Mouse (Mus musculus) heart, embryonic 11.5 days (tissue): ENCODE measurements around the gene 1700001P01Rik. TPM values are rescaled to one million over a fixed set of nuclear protein-coding genes. Genes with fewer than 3 reads are reported as not detected.

Source experiments
- ATAC-seq: fragments of 200-750 bp; cut with Nextera tagmentation; replicated peaks from 2 replicates; pipeline ENCODE4 v1.8.0; 2017; ENCODE audit warnings: moderate library complexity; ENCODE audit not compliant: insufficient number of reproducible peaks, low FRiP score, low TSS enrichment
- H3K27ac ChIP-seq: fragments of 300-500 bp; sonication (generic); 2 replicates; pipeline ENCODE4 v1.5.1; 2014; ENCODE audit warnings: mild to moderate bottlenecking, low read depth, low read length
- H3K27me3 ChIP-seq: fragments of 300-500 bp; sonication (generic); 2 replicates; pipeline ENCODE4 v1.6.1; 2014; ENCODE audit warnings: mild to moderate bottlenecking, low read length, mixed read lengths; ENCODE audit not compliant: control insufficient read depth, insufficient read depth
- H3K36me3 ChIP-seq: fragments of 300-500 bp; sonication (generic); 2 replicates; pipeline ENCODE4 v1.6.1; 2014; ENCODE audit warnings: mild to moderate bottlenecking, low read length, moderate library complexity, mixed read lengths; ENCODE audit not compliant: control insufficient read depth, insufficient read depth
- H3K4me1 ChIP-seq: fragments of 300-500 bp; sonication (generic); 2 replicates; pipeline ENCODE4 v1.6.1; 2014; ENCODE audit warnings: low read length; ENCODE audit not compliant: control insufficient read depth, insufficient read depth
- H3K4me2 ChIP-seq: fragments of 300-500 bp; sonication (generic); 2 replicates; pipeline ENCODE4 v1.6.1; 2014; ENCODE audit warnings: mild to moderate bottlenecking, moderate library complexity
- H3K4me3 ChIP-seq: fragments of 300-500 bp; sonication (generic); 2 replicates; pipeline ENCODE4 v1.5.1; 2014; ENCODE audit warnings: low read depth, low read length
- H3K9ac ChIP-seq: fragments of 300-500 bp; sonication (generic); 2 replicates; pipeline ENCODE4 v1.6.1; 2014; ENCODE audit warnings: mild to moderate bottlenecking, low read depth, low read length, moderate library complexity
- H3K9me3 ChIP-seq: fragments of 300-500 bp; sonication (generic); replicated peaks from 2 replicates; pipeline ENCODE4 v1.6.1; 2016; ENCODE audit warnings: low read length; ENCODE audit not compliant: control insufficient read depth
- WGBS: fragments of 180-500 bp; shearing (Covaris S2); extraction: QIAGEN DNeasy Blood & Tissue Kit; methylation state at CpG from one replicate; pipeline ENCODE4 v1.1.7; 2014; ENCODE audit not compliant: insufficient replicate concordance; 5-methylcytosine and 5-hydroxymethylcytosine counted together
- polyA plus RNA-seq: library from polyadenylated mRNA; unstranded; fragments of >200 nt; fragmentation: Nextera tagmentation; extraction: Ambion mirVana; gene quantifications from 2 replicates; pipeline ENCODE4 v1.2.1, GENCODE M21; 2014

Gene 1700001P01Rik
- polyA plus RNA-seq, 1 experiment from 2014 or later = not detected

DNA sequence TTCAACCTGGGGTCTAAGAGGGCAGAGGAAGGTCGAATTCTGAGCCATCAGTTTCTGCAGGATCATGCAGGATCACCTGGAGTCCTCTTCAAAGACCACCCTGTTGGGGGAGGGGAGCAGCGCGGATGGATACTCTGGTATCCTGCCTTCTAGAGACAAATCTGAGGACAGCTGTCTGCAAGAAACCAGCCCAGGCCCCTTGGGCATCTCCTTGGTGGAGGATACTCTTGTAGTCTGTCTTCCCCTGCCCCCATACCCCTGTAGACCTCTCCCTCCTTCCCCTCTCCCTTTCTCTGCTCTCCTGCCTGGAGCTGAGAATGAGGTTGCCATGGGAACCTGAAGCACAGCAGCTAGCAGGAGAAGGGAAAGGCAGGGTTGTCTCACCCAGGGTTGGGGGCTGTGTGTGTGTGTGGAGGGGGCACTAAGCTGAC is 36.8 kb upstream of the 1700001P01Rik start:
- Histone ChIP-seq H3K27me3 (no peaks in the 10 kb centered on the region), H3K36me3 (no peaks in the 10 kb centered on the region), H3K9me3 (no peaks in the 10 kb centered on the region), H3K9ac (no peak overlapping the region), H3K4me3 (no peak overlapping the region), H3K27ac (no peak overlapping the region), H3K4me1 (peaks cover 73% of the 10 kb centered on the region), H3K4me2 (no peak overlapping the region)
- ATAC-seq = no peak
- WGBS = 56% methylated on average over 3 of the region's 3 CpGs

DNA sequence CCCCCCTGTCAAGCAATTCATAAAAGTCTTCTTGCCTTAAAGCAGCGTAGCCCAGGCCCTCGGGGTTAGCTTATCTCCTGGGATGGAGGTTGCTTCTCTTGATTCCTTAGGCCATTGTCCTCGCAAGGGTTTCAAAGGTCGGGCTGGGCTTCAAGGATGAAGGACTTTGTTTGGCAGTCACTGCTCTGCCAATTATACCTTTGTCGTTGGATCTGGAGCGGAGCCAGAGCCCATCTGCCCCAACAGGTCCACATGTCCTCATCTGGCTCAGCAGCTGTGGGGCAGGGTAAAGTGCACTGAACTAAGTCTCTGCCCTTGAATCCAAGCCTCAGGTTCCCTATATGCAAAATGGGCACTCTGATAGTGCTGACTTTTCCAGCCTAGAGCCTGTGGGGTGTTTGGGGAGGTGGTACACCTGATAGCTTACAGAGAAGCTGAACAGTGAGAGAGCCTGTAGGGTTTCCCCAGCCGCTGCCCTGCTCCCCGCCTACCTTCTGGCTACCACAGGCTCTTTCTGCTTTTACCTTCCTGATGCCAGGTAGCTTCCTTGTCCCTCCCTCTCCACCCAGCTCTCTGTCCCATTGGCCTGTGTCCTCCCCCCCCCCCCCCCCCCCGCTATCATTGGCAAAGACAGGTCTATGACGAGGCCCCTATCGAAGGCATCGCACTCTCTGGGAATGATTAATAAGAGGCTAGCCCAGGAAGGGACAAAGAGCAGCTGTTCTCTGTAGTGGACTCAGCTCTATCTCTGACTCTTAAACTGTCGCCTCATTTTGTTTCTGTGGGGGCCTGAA is 36.0 kb upstream of the 1700001P01Rik start:
- Histone ChIP-seq H3K4me3 (no peak overlapping the region), H3K4me2 (no peak overlapping the region), H3K9ac (no peak overlapping the region), H3K9me3 (no peaks in the 10 kb centered on the region), H3K27ac (no peak overlapping the region), H3K27me3 (no peaks in the 10 kb centered on the region), H3K4me1 (peaks cover 72% of the 10 kb centered on the region), H3K36me3 (peaks cover 3% of the 10 kb centered on the region; the same call in 1 of the 2 replicates)
- no peak for ATAC-seq
- WGBS = 46% methylated on average over 12 of the region's 13 CpGs

DNA sequence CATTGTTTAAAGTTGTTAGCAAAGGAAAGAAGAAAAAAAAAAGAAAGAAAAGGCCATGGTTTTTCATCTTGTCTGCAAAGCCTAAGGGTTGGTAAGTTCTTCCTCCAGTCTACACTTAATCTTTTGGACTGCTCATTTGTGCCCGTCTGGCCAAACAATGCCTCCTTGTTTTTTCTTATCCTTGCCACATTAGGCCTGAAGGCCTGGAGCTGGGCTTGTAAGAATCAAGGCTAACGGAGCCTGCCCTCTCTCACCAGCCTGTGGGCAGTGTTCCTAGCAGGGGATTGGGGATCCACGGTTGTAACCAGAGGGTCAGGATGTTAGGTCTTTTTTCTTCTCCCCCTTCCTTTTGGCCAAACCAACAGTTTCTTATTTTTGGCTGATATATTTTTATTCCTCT is 35.3 kb upstream of the 1700001P01Rik start:
- Histone ChIP-seq H3K4me3 (no peak overlapping the region), H3K9ac (no peak overlapping the region), H3K4me2 (no peak overlapping the region), H3K36me3 (peaks cover 3% of the 10 kb centered on the region; the same call in 1 of the 2 replicates), H3K27ac (no peak overlapping the region), H3K4me1 (peaks cover 76% of the 10 kb centered on the region), H3K27me3 (no peaks in the 10 kb centered on the region), H3K9me3 (no peaks in the 10 kb centered on the region)
- WGBS = 45% methylated on average over 3 of the region's 3 CpGs
- no peak for ATAC-seq

DNA sequence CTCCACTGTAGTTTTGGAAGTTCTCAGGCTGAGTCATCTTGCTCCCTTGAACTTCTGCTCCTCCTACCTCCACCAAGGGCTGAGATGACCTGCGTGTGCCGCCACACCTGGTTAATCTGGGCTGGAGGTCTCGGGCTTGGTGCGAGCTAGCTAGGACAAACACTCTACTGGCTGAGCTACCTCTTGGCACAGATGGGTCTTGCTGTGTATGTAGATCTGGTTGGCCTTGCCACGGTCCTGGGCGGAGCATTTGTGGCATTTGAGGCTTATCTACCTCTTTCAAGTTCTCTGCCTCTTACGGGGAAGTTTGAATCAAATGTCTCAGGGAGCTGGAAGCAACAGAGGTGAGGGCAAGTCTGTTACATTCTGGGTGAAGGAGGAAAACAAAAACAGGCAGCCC is 34.6 kb upstream of the 1700001P01Rik start:
- H3K27ac ChIP-seq = no peak overlapping the region
- H3K36me3 ChIP-seq = peaks cover 3% of the 10 kb centered on the region; the same call in 1 of the 2 replicates
- ATAC-seq = no peak
- H3K9ac ChIP-seq = no peak overlapping the region
- no peaks in the 10 kb centered on the region for H3K9me3 ChIP-seq
- no peaks in the 10 kb centered on the region for H3K27me3 ChIP-seq
- 54% methylated on average over 7 of the region's 7 CpGs for WGBS
- no peak overlapping the region for H3K4me3 ChIP-seq
- H3K4me1 ChIP-seq = peaks cover 76% of the 10 kb centered on the region
- H3K4me2 ChIP-seq = no peak overlapping the region

DNA sequence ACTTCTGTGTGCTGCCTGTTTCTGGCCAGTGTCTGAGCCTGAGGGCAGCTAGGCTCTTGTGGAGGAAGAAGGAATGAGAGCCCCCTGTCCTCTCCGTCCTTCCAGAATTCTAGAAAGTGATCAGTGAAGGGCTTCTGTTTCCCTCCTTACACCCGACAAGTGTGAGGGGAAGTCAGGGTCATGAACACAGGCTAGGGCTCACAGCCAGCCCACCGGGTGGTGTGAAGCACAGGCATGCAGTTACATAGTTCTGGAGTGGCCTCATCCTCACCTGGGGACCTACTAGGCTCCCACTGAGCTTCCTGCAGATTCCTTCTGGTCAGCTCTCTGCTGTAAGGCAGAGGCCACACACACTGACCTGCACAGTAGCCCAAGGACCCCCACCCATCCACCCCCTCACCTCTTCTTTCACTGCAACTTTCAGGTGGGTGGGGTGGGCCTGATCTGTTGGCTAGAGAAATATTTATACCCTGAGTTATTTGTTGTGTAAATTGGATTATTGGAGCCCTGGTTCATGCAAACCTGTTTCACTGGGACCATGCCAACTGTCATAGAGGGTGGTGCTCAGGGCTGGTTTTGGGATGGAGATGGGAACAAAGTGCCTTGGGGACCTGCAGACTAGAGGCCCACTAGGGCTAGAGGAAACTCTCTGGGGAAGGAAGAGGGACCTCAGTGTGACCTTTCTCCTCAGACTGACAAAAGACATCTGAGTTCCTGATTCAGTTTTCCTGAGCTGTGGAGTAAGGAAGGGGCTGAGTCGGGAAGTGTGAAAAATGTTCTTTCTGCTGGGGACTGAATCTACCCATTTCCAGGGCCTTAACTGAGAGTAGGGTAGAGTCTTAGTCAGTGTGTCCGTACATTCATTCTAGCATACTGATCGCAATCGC is 33.8 kb upstream of the 1700001P01Rik start:
- Histone ChIP-seq H3K27ac (peak overlapping the region; percentile 66), H3K9ac (peak overlapping the region; percentile 47), H3K4me1 (peaks cover 80% of the 10 kb centered on the region), H3K4me3 (no peak overlapping the region), H3K27me3 (no peaks in the 10 kb centered on the region), H3K36me3 (peaks cover 3% of the 10 kb centered on the region; the same call in 1 of the 2 replicates), H3K9me3 (no peaks in the 10 kb centered on the region), H3K4me2 (no peak overlapping the region)
- 50% methylated on average over 7 of the region's 7 CpGs for WGBS
- no peak for ATAC-seq

DNA sequence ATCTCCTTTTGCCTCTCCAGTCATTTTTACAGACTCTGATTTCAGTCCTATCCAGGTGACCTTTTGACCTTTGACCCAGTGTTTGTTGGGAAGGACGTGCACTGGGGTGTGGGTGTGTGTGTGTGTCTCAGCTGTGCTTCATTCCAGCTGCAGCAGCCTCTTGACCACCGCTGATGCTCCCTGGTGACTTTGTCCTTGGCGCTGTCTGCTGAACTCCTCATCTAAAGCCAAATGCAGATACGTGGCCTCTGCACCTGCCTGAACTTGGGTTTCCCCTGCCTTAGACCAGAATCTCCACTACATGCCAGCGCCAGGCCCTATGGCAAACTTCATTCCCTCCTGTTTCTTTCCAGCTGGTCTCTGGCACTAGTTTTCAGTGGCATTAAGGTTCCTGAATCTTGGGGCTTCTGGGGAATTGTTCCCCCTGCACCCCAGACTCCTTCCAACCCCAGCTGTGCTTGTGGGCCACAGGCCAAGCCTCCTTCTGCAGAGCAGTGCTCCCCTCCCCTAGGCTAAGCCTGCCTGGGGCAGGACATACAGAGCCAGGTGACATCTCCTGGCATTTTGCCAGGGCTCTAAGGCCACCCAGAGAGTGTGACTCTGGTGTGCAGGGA is 33.0 kb upstream of the 1700001P01Rik start:
- no peak overlapping the region for H3K4me2 ChIP-seq
- H3K9me3 ChIP-seq = no peaks in the 10 kb centered on the region
- ATAC-seq = no peak
- 39% methylated on average over 5 of the region's 5 CpGs for WGBS
- H3K4me3 ChIP-seq = no peak overlapping the region
- no peaks in the 10 kb centered on the region for H3K27me3 ChIP-seq
- peak overlapping the region; percentile 66 for H3K27ac ChIP-seq
- H3K9ac ChIP-seq = peak overlapping the region; percentile 47
- peaks cover 3% of the 10 kb centered on the region; the same call in 1 of the 2 replicates for H3K36me3 ChIP-seq
- peaks cover 88% of the 10 kb centered on the region for H3K4me1 ChIP-seq

DNA sequence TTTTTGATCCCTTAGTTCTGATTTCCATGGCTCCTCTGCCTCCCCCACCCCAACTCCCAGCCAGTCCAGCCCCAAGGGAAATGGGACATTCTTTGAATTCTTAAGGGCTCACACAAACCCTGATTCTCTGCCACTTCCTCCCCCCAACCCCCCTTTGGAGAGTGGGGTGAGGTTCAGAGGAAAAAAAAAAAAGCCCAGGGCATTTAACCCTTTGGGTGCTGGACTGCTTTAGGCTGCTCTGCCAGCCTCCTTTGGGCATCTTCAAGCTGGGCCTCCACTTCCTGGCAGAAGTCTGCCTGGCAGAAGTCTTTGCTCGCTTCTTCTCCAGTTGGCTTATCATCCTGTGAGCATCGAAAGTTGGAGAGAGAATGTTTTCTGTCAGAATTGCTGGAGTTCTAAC is 32.4 kb upstream of the 1700001P01Rik start:
- no peaks in the 10 kb centered on the region for H3K27me3 ChIP-seq
- no peak overlapping the region for H3K9ac ChIP-seq
- H3K27ac ChIP-seq = peak overlapping the region; percentile 58
- peaks cover 3% of the 10 kb centered on the region; the same call in 1 of the 2 replicates for H3K36me3 ChIP-seq
- H3K9me3 ChIP-seq = no peaks in the 10 kb centered on the region
- H3K4me3 ChIP-seq = no peak overlapping the region
- H3K4me1 ChIP-seq = peaks cover 86% of the 10 kb centered on the region
- ATAC-seq = no peak
- H3K4me2 ChIP-seq = peak overlapping the region; percentile 27; the same call in 1 of the 2 replicates
- WGBS = 48% methylated on average over 2 of the region's 2 CpGs

DNA sequence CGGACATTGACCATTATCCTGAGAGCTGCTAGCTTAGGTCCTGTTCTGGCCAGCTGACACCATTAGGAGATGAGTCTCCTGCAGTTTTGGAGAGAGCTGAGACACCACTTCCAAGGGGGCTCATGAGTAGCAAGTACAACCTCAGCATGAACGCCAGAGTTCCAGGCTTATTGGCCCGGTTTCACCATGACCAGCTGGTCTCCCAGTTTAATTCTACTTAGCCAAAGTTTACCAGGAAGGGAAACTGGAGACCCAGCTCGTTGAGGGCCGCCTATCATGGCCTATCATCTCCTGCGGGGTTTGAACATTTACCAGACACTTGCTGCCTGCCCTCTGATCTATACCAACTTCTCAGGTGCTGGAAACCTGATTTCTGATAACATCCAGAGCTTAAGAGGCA is 31.9 kb upstream of the 1700001P01Rik start:
- H3K4me3 ChIP-seq = no peak overlapping the region
- peak overlapping the region; percentile 58 for H3K27ac ChIP-seq
- peaks cover 83% of the 10 kb centered on the region for H3K4me1 ChIP-seq
- H3K27me3 ChIP-seq = no peaks in the 10 kb centered on the region
- no peaks in the 10 kb centered on the region for H3K9me3 ChIP-seq
- no peak for ATAC-seq
- peak overlapping the region; percentile 27; the same call in 1 of the 2 replicates for H3K4me2 ChIP-seq
- 35% methylated on average over 6 of the region's 6 CpGs for WGBS
- H3K36me3 ChIP-seq = peaks cover 3% of the 10 kb centered on the region; the same call in 1 of the 2 replicates
- H3K9ac ChIP-seq = no peak overlapping the region
